Mouse (Mus musculus): ENCODE data around the gene Dpp4.

Gene Dpp4

DNA sequence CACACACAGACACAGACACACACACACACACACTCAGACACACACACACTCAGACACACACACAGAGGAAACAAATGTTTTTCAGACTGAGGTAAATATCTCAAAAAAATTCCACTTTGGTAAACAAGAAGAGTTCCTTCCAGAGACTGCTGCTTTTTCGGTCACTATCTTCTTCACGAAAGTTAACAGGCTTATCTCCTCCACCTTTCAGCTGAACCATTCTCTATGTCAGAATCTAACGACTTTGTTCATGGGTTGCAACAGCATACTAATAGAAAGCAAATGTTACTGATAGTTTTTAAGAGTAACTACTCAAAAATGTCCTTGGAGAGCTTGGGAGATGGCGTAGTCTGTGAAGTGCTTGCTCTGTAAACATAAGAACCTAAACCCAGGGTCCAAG lies 124.5 kb downstream of the Dpp4 start:
- DNase-seq (ENCODE audit: low read depth, low spot score): no peak

DNA sequence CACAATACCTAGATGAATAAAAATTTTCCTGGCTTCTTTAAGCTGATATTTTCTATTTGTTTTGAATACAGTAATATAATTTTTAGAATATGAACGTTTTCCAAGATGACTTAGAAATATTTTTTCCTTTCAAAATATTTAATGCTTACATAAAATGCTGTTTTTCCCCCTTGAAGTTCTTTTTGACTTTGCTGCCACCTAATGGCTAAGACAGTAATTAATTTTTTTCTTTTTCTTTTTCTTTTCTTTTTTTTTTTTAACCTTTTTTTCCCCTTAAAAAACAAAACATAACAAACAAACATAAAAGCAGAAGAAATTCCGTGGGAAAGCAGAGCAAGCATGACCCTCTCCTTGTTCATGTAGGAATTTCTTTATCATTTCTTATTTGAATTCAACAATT lies 126.2 kb downstream of the Dpp4 start:
- no peak for DNase-seq (ENCODE audit: low read depth, low spot score)

DNA sequence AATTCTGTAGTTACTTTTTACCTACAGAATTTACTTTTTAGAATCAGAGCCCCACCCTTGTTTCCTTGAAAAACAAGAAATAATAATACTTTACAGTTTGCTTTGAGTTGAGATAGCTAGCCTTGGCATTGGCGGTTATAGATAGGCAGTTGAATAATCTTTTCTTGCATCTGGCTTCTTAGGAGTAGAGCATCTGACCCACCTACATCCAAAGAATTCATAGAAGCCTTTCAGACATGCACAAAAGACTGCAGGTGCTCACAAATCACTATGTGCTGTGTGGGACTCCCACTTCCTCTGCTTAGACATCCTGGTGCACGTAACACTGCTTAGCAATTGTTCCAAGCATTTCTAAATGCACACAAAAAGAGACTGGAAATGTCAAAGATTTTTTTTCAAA lies 127.0 kb downstream of the Dpp4 start:
- DNase-seq (ENCODE audit: low read depth, low spot score): no peak

Data from WW6 (cell line).